Mouse (Mus musculus) bone marrow macrophage, adult 2 months (primary cell): ENCODE results near the gene N4bp2.

Source experiments
- CTCF ChIP-seq: IDR thresholded peaks from 2 replicates; pipeline ENCODE4 v1.5.1; 2012; ENCODE audit warnings: low read depth, mild to moderate bottlenecking, low read length, moderate library complexity
- POLR2A ChIP-seq: IDR thresholded peaks from 2 replicates; pipeline ENCODE4 v1.6.1; 2012; ENCODE audit warnings: mild to moderate bottlenecking, low read depth, low read length, borderline replicate concordance

- TF ChIP-seq CTCF (no peak), POLR2A (no peak)
These were observed 98.0 kb downstream of the N4bp2 start, which contains the start of gene Rhoh for GRCm38 (mm10) chr5:65861154-65861944.
